8 mouse cellular contexts compared by ENCODE assay signal in genomic region chr17:10317186-10317585, GRCm38 (mm10). TPM values are rescaled to one million over a fixed set of nuclear protein-coding genes. Genes with fewer than 3 reads are reported as not detected.
A peak's percentile ranks its signal among the peaks of the same experiment; 100 is the strongest.
DNase-seq lines count a peak whose midpoint lies in the region; ATAC-seq and TF ChIP-seq lines count a peak whose summit lies in the region.

No protein-coding gene starts in this region.

- DNase-seq in testis, postnatal 14 days (ENCODE audit: low spot score): no peak
- peak; percentile 25 to 71 for DNase-seq in adrenal gland, postnatal 36 days
- peak in 2 of 3 experiments; percentile 41 to 64 for DNase-seq in liver, embryonic 14.5 days (ENCODE audit: low read depth in 3 of 3, low spot score in 3 of 3)
- DNase-seq in retina, embryonic 14.5 days (ENCODE audit: low spot score): peak; percentile 86

- WGBS in hindbrain, embryonic 15.5 days: 1% methylated on average over 4 of the region's 4 CpGs
- 5% methylated on average over 4 of the region's 4 CpGs for WGBS in liver, embryonic 14.5 days (ENCODE audit: insufficient replicate concordance)

- no peaks in the 10 kb centered on the region for H3K27me3 ChIP-seq in testis, adult 2 months (ENCODE audit: control insufficient read depth, insufficient read depth, low read length)
- H3K27me3 ChIP-seq in erythroblast, embryonic 14.5 days (ENCODE audit: control insufficient read depth): peaks cover 13% of the 10 kb centered on the region
- H3K27me3 ChIP-seq in hindbrain, embryonic 15.5 days: no peaks in the 10 kb centered on the region
- peaks cover 4% of the 10 kb centered on the region; the same call in 1 of the 2 replicates for H3K27me3 ChIP-seq in liver, embryonic 14.5 days (ENCODE audit: control insufficient read depth, insufficient read depth, low read length)

- H3K36me3 ChIP-seq in testis, adult 2 months (ENCODE audit: control insufficient read depth, insufficient read depth, low read length): no peaks in the 10 kb centered on the region
- peaks cover 4% of the 10 kb centered on the region for H3K36me3 ChIP-seq in erythroblast, embryonic 14.5 days (ENCODE audit: control insufficient read depth)
- H3K36me3 ChIP-seq in hindbrain, embryonic 15.5 days: no peaks in the 10 kb centered on the region
- no peaks in the 10 kb centered on the region for H3K36me3 ChIP-seq in liver, embryonic 14.5 days (replicated peaks; ENCODE audit: control insufficient read depth, insufficient read depth, low read depth)

- H3K9ac ChIP-seq in hindbrain, embryonic 15.5 days: peak overlapping the region; percentile 96
- H3K9ac ChIP-seq in liver, embryonic 14.5 days (replicated peaks): peak overlapping the region; percentile 91

- H3K4me2 ChIP-seq in hindbrain, embryonic 15.5 days: peak overlapping the region; percentile 63
- H3K4me2 ChIP-seq in liver, embryonic 14.5 days (ENCODE audit: low read depth): peak overlapping the region; percentile 83

- H3K27ac ChIP-seq in testis, adult 2 months (ENCODE audit: control insufficient read depth, insufficient read depth, low read depth, low read length): peak overlapping the region; percentile 91
- peak overlapping the region; percentile 98 for H3K27ac ChIP-seq in hindbrain, embryonic 15.5 days (replicated peaks)
- peak overlapping the region; percentile 74; the same call in 1 of the 2 replicates for H3K27ac ChIP-seq in liver, embryonic 14.5 days

- H3K9me3 ChIP-seq in erythroblast, embryonic 14.5 days (ENCODE audit: control insufficient read depth, low read length): no peaks in the 10 kb centered on the region
- no peaks in the 10 kb centered on the region for H3K9me3 ChIP-seq in hindbrain, embryonic 15.5 days
- H3K9me3 ChIP-seq in liver, embryonic 14.5 days (ENCODE audit: control insufficient read depth, low read length): no peaks in the 10 kb centered on the region

- no peak for ATAC-seq in hindbrain, embryonic 15.5 days (ENCODE audit: low FRiP score, low read depth)
- ATAC-seq in liver, embryonic 14.5 days (ENCODE audit: insufficient read depth): no peak
- ATAC-seq in monocyte, adult 5-6 weeks (replicated peaks; ENCODE audit: insufficient number of reproducible peaks, low FRiP score, low TSS enrichment, poor library complexity, severe bottlenecking): no peak

- 0 out of 2 replicates have a peak, but pooled peaks have one; percentile 5 for TF ChIP-seq EP300 in liver, embryonic 14.5 days (IDR thresholded peaks at IDR 0.05; ENCODE audit: low read depth)

- TF ChIP-seq CTCF in testis, adult 2 months (IDR thresholded peaks at IDR 0.05; ENCODE audit: control insufficient read depth, insufficient read depth, insufficient replicate concordance, low read depth, low read length): no peak
- TF ChIP-seq CTCF in liver, embryonic 14.5 days (IDR thresholded peaks at IDR 0.05; ENCODE audit: low read depth): peak; percentile 38; the same call in 1 of the 2 replicates

- peak overlapping the region; percentile 91; the same call in 1 of the 2 replicates for H3K4me3 ChIP-seq in testis, adult 2 months (ENCODE audit: control insufficient read depth, low read depth, low read length)
- peak overlapping the region; percentile 72 for H3K4me3 ChIP-seq in erythroblast, embryonic 14.5 days (replicated peaks)
- H3K4me3 ChIP-seq in hindbrain, embryonic 15.5 days: peak overlapping the region; percentile 82
- H3K4me3 ChIP-seq in liver, embryonic 14.5 days (ENCODE audit: insufficient read depth in 1 of 2, low read depth in 2 of 2, low read length in 2 of 2): peak overlapping the region; percentile 83 to 95

- no peak for TF ChIP-seq POLR2A in testis, adult 2 months (IDR thresholded peaks at IDR 0.05; ENCODE audit: control insufficient read depth, low read depth, low read length)

- no peaks in the 10 kb centered on the region; the same call in 1 of the 2 replicates for H3K4me1 ChIP-seq in testis, adult 2 months (ENCODE audit: control insufficient read depth, insufficient read depth, low read length)
- H3K4me1 ChIP-seq in erythroblast, embryonic 14.5 days (ENCODE audit: control insufficient read depth): peaks cover 37% of the 10 kb centered on the region
- H3K4me1 ChIP-seq in hindbrain, embryonic 15.5 days (replicated peaks): peaks cover 27% of the 10 kb centered on the region
- peaks cover 4 to 13% of the 10 kb centered on the region in 2 experiments for H3K4me1 ChIP-seq in liver, embryonic 14.5 days (replicated peaks; ENCODE audit: control insufficient read depth in 2 of 2, insufficient read depth in 2 of 2, low read length in 1 of 2)

RNA-seq across cellular contexts. Expression of gene Qk, which starts 2.5 kb away (rescaled TPM):
- 173 and 197 TPM in 2 replicates for polyA plus RNA-seq in testis, adult 2 months (2012; rRNA removed)
- total RNA-seq in adrenal gland, postnatal 36 days (2021): 100 to 1,000 TPM; 181 to 254 TPM
- 0.78 and 0.82 TPM in 2 replicates for polyA plus RNA-seq in erythroblast, embryonic 14.5 days (2012)
- 45.3 and 47.2 TPM in 2 replicates for polyA plus RNA-seq in hindbrain, embryonic 15.5 days (2015; fragmentation: Nextera tagmentation; extraction: Ambion mirVana)
- polyA plus RNA-seq in liver, embryonic 14.5 days (2012; rRNA removed): 22.1 and 29.4 TPM in 2 replicates
- 9.5 and 10.2 TPM in 2 replicates for polyA plus RNA-seq in liver, embryonic 14.5 days (2014; fragmentation: Nextera tagmentation; extraction: Ambion mirVana)
- 117 to 144 TPM (median 122 TPM) in 3 replicates for total RNA-seq in monocyte, adult 5-6 weeks (2017)
